Mouse (Mus musculus): ENCODE data around the gene Tmem72. TPM values are rescaled to one million over a fixed set of nuclear protein-coding genes. Genes with fewer than 3 reads are reported as not detected.

The Tmem72 gene
- total and polyA plus RNA-seq, 3 experiments, result 0.01 to 0.04 TPM; not detected in 1

- H3K9ac ChIP-seq (ENCODE audit: control insufficient read depth, low read depth, low read length, poor library complexity, severe bottlenecking), result no peak overlapping the region
- H3K27ac ChIP-seq (ENCODE audit: control insufficient read depth, low read depth, low read length), result no peak overlapping the region
- no peak for TF ChIP-seq ZC3H11A (IDR thresholded peaks at IDR 0.05; ENCODE audit: low read depth, low read length)
Observed at GRCm38 (mm10) chr6:116651437-116652118, 65.1 kb downstream of the Tmem72 start.

GRCm38 (mm10) chr6:116650406-116650805, 66.3 kb downstream of the Tmem72 start, which contains the start of gene Depp1:
TSS of gene Depp1 (plus strand) at chr6:116650609.
- H3K4me1 ChIP-seq (ENCODE audit: control insufficient read depth in 1 of 2, insufficient read depth in 2 of 2, low read length in 2 of 2), result no peaks in the 10 kb centered on the region
- no peak for TF ChIP-seq BHLHE40 (IDR thresholded peaks at IDR 0.05; ENCODE audit: borderline replicate concordance, low read depth, low read length)
- no peak for TF ChIP-seq USF1 (IDR thresholded peaks at IDR 0.05; ENCODE audit: low read depth, low read length)
- no peak for TF ChIP-seq EP300 (IDR thresholded peaks at IDR 0.05; ENCODE audit: low read depth in 1 of 2, low read length in 2 of 2)
- no peak for TF ChIP-seq USF2 (IDR thresholded peaks at IDR 0.05; ENCODE audit: borderline replicate concordance in 1 of 2, insufficient read depth in 1 of 2, low read depth in 1 of 2, low read length in 2 of 2)
- H3K27me3 ChIP-seq (ENCODE audit: control insufficient read depth in 1 of 2, insufficient read depth in 2 of 2, low read length in 2 of 2), result no peaks in the 10 kb centered on the region
- no peak for DNase-seq (ENCODE audit: low read depth, low spot score)
- no peaks in the 10 kb centered on the region for H3K9me3 ChIP-seq (replicated peaks; ENCODE audit: insufficient read depth, low read length)
- no peak within 1 kb of the TSS for H3K9ac ChIP-seq (ENCODE audit: control insufficient read depth, low read depth, low read length, poor library complexity, severe bottlenecking)
- H3K4me3 ChIP-seq (ENCODE audit: control insufficient read depth in 1 of 2, insufficient read depth in 1 of 2, low read depth in 2 of 2, low read length in 2 of 2), result no peak within 1 kb of the TSS
- H3K36me3 ChIP-seq (ENCODE audit: control insufficient read depth in 1 of 2, insufficient read depth in 2 of 2, low read length in 2 of 2), result no peaks in the 10 kb centered on the region
- H3K79me2 ChIP-seq (ENCODE audit: control insufficient read depth, insufficient read depth, low read length, poor library complexity), result no peaks in the 10 kb centered on the region
- H3K27ac ChIP-seq (ENCODE audit: control insufficient read depth, low read depth, low read length), result no peak within 1 kb of the TSS

More at GRCm38 (mm10) chr6:116651437-116652118, 65.1 kb downstream of the Tmem72 start:
- DNase-seq (ENCODE audit: low read depth, low spot score), result no peak
- H3K36me3 ChIP-seq (ENCODE audit: control insufficient read depth in 1 of 2, insufficient read depth in 2 of 2, low read length in 2 of 2), result no peaks in the 10 kb centered on the region
- H3K4me1 ChIP-seq (ENCODE audit: control insufficient read depth in 1 of 2, insufficient read depth in 2 of 2, low read length in 2 of 2), result no peaks in the 10 kb centered on the region
- H3K4me3 ChIP-seq (ENCODE audit: control insufficient read depth in 1 of 2, insufficient read depth in 1 of 2, low read depth in 2 of 2, low read length in 2 of 2), result no peak overlapping the region
- H3K79me2 ChIP-seq (ENCODE audit: control insufficient read depth, insufficient read depth, low read length, poor library complexity), result no peaks in the 10 kb centered on the region
- H3K9me3 ChIP-seq (replicated peaks; ENCODE audit: insufficient read depth, low read length), result no peaks in the 10 kb centered on the region
- no peaks in the 10 kb centered on the region for H3K27me3 ChIP-seq (ENCODE audit: control insufficient read depth in 1 of 2, insufficient read depth in 2 of 2, low read length in 2 of 2)

- H3K9ac ChIP-seq (ENCODE audit: control insufficient read depth, low read depth, low read length, poor library complexity, severe bottlenecking), result no peak overlapping the region
- no peak for TF ChIP-seq MYC (IDR thresholded peaks at IDR 0.05; ENCODE audit: low read depth, low read length)
- TF ChIP-seq ZC3H11A (IDR thresholded peaks at IDR 0.05; ENCODE audit: low read depth, low read length), result no peak
- no peak for TF ChIP-seq KAT2A (conservative IDR thresholded peaks at IDR 0.05; ENCODE audit: low read depth, low read length)
- TF ChIP-seq CHD1 (IDR thresholded peaks at IDR 0.05; ENCODE audit: low read depth, low read length), result no peak
- no peak for TF ChIP-seq NELFE (IDR thresholded peaks at IDR 0.05; ENCODE audit: low read depth, low read length)
- TF ChIP-seq MAZ (IDR thresholded peaks at IDR 0.05; ENCODE audit: low read depth, low read length), result no peak
- H3K36me3 ChIP-seq (ENCODE audit: control insufficient read depth in 1 of 2, insufficient read depth in 2 of 2, low read length in 2 of 2), result no peaks in the 10 kb centered on the region
- no peak overlapping the region for H3K27ac ChIP-seq (ENCODE audit: control insufficient read depth, low read depth, low read length)
- H3K4me3 ChIP-seq (ENCODE audit: control insufficient read depth in 1 of 2, insufficient read depth in 1 of 2, low read depth in 2 of 2, low read length in 2 of 2), result no peak overlapping the region
- H3K27me3 ChIP-seq (ENCODE audit: control insufficient read depth in 1 of 2, insufficient read depth in 2 of 2, low read length in 2 of 2), result no peaks in the 10 kb centered on the region
- no peaks in the 10 kb centered on the region for H3K4me1 ChIP-seq (ENCODE audit: control insufficient read depth in 1 of 2, insufficient read depth in 2 of 2, low read length in 2 of 2)
- H3K79me2 ChIP-seq (ENCODE audit: control insufficient read depth, insufficient read depth, low read length, poor library complexity), result no peaks in the 10 kb centered on the region
- no peaks in the 10 kb centered on the region for H3K9me3 ChIP-seq (replicated peaks; ENCODE audit: insufficient read depth, low read length)
- DNase-seq (ENCODE audit: low read depth, low spot score), result no peak
Observed at GRCm38 (mm10) chr6:116649811-116650210, 66.9 kb downstream of the Tmem72 start.
